Mouse (Mus musculus) ES-E14 (cell line): ENCODE results near the gene Ccdc69. TPM values are rescaled to one million over a fixed set of nuclear protein-coding genes. Genes with fewer than 3 reads are reported as not detected.

Experiments used
- DNase-seq: peaks from one replicate; pipeline ENCODE4 v3.0.0-alpha.2; 2013; ENCODE audit warnings: low read depth, low spot score
- H3K27ac ChIP-seq: 2 replicates; pipeline ENCODE4 v1.5.1; 2012; ENCODE audit warnings: low read depth, mild to moderate bottlenecking, low read length, moderate library complexity, mixed read lengths; ENCODE audit not compliant: poor library complexity, insufficient read depth, severe bottlenecking
- H3K36me3 ChIP-seq: 2 replicates; pipeline ENCODE4 v1.6.1; 2012; ENCODE audit warnings: mild to moderate bottlenecking, low read length, moderate library complexity, mixed read lengths; ENCODE audit not compliant: control insufficient read depth, poor library complexity, insufficient read depth, severe bottlenecking
- H3K4me1 ChIP-seq, 2 experiments: fragments of 150-350 bp in 1 of 2; sonication (generic) in 1 of 2; 2 replicates each; pipeline ENCODE4 v1.6.1; 2012; ENCODE audit warnings: low read length in 2 of 2, mild to moderate bottlenecking in 1 of 2, mixed read lengths in 1 of 2; ENCODE audit not compliant: control insufficient read depth in 2 of 2, insufficient read depth in 2 of 2, poor library complexity in 1 of 2
- H3K4me3 ChIP-seq, 2 experiments: fragments of 150-350 bp in 1 of 2; sonication (generic) in 1 of 2; 2 replicates each; pipeline ENCODE4 v1.5.1; 2012; ENCODE audit warnings: low read length in 2 of 2, low read depth in 1 of 2, mild to moderate bottlenecking in 1 of 2, mixed read lengths in 1 of 2; ENCODE audit not compliant: insufficient read depth in 1 of 2, poor library complexity in 1 of 2, severe bottlenecking in 1 of 2
- H3K9ac ChIP-seq: 2 replicates; pipeline ENCODE4 v1.6.1; 2012; ENCODE audit warnings: low read depth, mild to moderate bottlenecking, low read length, mixed read lengths; ENCODE audit not compliant: poor library complexity, insufficient read depth, severe bottlenecking
- H3K9me3 ChIP-seq: fragments of 150-350 bp; sonication (generic); 2 replicates; pipeline ENCODE4 v1.6.1; 2012; ENCODE audit warnings: low read depth, mild to moderate bottlenecking, low read length; ENCODE audit not compliant: control insufficient read depth, insufficient read depth
- CHD2 ChIP-seq: IDR thresholded peaks from 2 replicates; pipeline ENCODE4 v1.6.1; 2014; ENCODE audit warnings: mild to moderate bottlenecking, low read depth, low read length, inconsistent platforms
- HCFC1 ChIP-seq: IDR thresholded peaks from 2 replicates; pipeline ENCODE4 v1.6.1; 2012; ENCODE audit warnings: low read length, inconsistent platforms, borderline replicate concordance; ENCODE audit not compliant: insufficient read depth
- MAFK ChIP-seq: IDR thresholded peaks from 2 replicates; pipeline ENCODE4 v1.6.1; 2014; ENCODE audit warnings: mild to moderate bottlenecking, low read depth, low read length, inconsistent platforms; ENCODE audit not compliant: insufficient read depth
- ZC3H11A ChIP-seq: IDR thresholded peaks from 2 replicates; pipeline ENCODE4 v1.6.1; 2012; ENCODE audit warnings: low read depth, mild to moderate bottlenecking, inconsistent platforms, low read length, borderline replicate concordance
- ZNF384 ChIP-seq: IDR thresholded peaks from 2 replicates; pipeline ENCODE4 v1.6.1; 2012; ENCODE audit warnings: low read depth, low read length, inconsistent platforms
- in situ Hi-C, 2 experiments: fragments of 600-800 bp; cut with MboI; formaldehyde crosslinking; loops; one replicate each; pipeline ENCODE4 v1.15.1; 2025; ENCODE audit warnings: low sequenced_read_pairs in 2 of 2, inconsistent platforms in 1 of 2; ENCODE audit not compliant: unreplicated experiment in 2 of 2
- total RNA-seq: library from RNA; depleted of rRNA; stranded (reverse); fragments of 300-350 nt; gene quantifications from 2 replicates; pipeline ENCODE4 v1.2.3, GENCODE M21; 2012

Gene Ccdc69
- total RNA-seq, 1 experiment = 0.22 TPM

DNA sequence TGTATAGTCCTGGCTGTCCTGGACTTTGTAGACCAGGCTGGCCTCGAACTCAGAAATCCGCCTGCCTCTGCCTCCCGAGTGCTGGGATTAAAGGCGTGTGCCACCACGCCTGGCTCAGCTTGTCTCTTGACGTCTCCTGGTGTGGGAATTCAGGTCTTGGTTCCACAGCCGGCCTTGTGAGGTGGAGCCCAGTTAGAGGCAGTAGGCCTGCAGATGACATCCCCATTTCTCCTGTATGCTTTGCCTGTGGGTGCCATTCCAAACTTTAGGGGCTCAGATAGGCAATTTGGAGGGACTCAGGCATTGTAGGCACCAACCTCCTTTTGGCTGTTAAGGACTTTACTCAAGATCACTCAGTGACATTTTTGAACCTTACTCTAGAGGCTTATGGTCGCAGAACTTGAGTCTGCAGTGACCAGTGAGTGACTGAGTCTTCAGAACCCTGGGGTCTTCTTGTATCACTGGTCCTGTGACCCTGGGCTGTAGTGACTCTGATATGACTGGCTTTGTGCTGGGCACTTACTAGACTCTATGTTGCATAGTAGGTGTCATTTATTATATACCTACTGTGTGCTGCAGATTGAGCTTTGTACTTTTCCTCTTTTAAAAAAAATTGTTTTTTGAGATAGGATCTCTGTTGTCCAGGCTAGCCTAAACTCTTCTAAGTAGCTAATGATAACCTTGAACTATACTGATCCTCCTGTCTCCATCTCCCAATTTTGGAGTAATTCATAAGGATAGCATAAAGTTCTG, 21.3 kb upstream of the Ccdc69 start:
- H3K27ac ChIP-seq = no peak overlapping the region
- H3K4me1 ChIP-seq = peaks cover 0 to 8% of the 10 kb centered on the region in 2 experiments; a peak in 2 of 4 replicates
- DNase-seq = no peak
- H3K36me3 ChIP-seq = no peaks in the 10 kb centered on the region; the same call in 1 of the 2 replicates
- H3K9ac ChIP-seq = no peak overlapping the region
- in situ Hi-C loops = no loop called here
- H3K4me3 ChIP-seq = peak overlapping the region in 1 of 2 experiments; percentile 96; a peak in 1 of 4 replicates
- TF ChIP-seq ZNF384 (no peak), ZC3H11A (no peak), HCFC1 (no peak), MAFK (no peak), CHD2 (no peak)
- H3K9me3 ChIP-seq = no peaks in the 10 kb centered on the region

DNA sequence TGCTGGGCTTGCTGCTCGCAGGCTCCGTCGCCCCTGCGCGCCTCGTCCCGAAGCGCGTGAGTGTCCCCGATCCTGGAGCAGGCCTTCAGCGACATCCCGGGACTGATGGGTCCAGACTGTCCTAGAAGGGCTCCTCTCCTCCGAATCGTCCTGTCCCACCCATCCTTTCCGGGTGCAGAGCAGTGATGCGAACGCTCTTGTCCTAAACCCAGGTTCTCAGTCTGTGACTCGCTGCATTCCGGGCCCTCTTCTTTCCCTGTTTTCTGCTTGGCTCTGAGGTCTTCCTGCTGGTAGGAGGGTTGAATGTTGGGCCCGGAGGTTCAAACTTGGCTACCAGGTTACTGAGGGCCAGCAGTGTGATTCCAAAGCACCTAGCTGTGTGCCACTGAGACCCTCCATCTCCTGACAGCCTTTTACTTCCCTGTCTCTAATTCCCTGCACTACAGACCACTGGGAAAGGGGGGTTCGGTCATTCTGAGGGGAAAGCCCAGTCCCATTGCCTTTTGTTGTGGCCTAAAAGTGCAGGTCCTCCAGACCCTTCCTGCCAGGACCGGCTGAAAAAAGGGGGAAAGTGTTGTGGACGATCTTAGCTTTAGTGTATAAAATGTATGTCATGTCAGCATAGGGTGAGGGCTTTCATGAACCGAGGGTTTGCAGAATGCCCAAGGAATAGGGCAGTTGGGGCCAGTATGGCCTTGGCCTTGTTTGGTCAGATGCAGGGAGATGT, 20.4 kb upstream of the Ccdc69 start:
- H3K4me1 ChIP-seq = peaks cover 0 to 8% of the 10 kb centered on the region in 2 experiments; a peak in 2 of 4 replicates
- no peak for TF ChIP-seq ZNF384
- TF ChIP-seq HCFC1 = 0 out of 2 replicates have a peak, but pooled peaks have one; percentile 16
- no peak for DNase-seq

GRCm38 (mm10) chr11:55097463-55098188, 19.7 kb upstream of the Ccdc69 start, which contains the start of gene Gm2a:
Gene Gm2a, plus strand, starts transcription at chr11:55098115.
- peaks cover 0 to 8% of the 10 kb centered on the region in 2 experiments; a peak in 2 of 4 replicates for H3K4me1 ChIP-seq
- no peaks in the 10 kb centered on the region; the same call in 1 of the 2 replicates for H3K36me3 ChIP-seq
- peak; percentile 98 for DNase-seq
- H3K9ac ChIP-seq = peak within 1 kb of the TSS; percentile 86
- H3K4me3 ChIP-seq = peak within 1 kb of the TSS; percentile 85 to 96
- in situ Hi-C loops = no loop called here
- H3K9me3 ChIP-seq = no peaks in the 10 kb centered on the region
- TF ChIP-seq HCFC1 (no peak), ZNF384 (peak; percentile 99), CHD2 (no peak), MAFK (0 out of 2 replicates have a peak, but pooled peaks have one; percentile 9), ZC3H11A (no peak)
- H3K27ac ChIP-seq = peak within 1 kb of the TSS; percentile 63

More for the DNA sequence above, 20.4 kb upstream of the Ccdc69 start:
- H3K4me3 ChIP-seq = peak overlapping the region; percentile 85 to 96
- no peaks in the 10 kb centered on the region for H3K9me3 ChIP-seq
- in situ Hi-C loops = no loop called here
- H3K36me3 ChIP-seq = no peaks in the 10 kb centered on the region; the same call in 1 of the 2 replicates
- H3K27ac ChIP-seq = no peak overlapping the region
- H3K9ac ChIP-seq = peak overlapping the region; percentile 86

GRCm38 (mm10) chr11:55096731-55097462, 19.0 kb upstream of the Ccdc69 start:
- in situ Hi-C loops = no loop called here
- Histone ChIP-seq H3K9ac (peak overlapping the region; percentile 41; the same call in 1 of the 2 replicates), H3K27ac (peak overlapping the region; percentile 63)

More at GRCm38 (mm10) chr11:55096731-55097462, 19.0 kb upstream of the Ccdc69 start:
- Histone ChIP-seq H3K9me3 (no peaks in the 10 kb centered on the region), H3K36me3 (no peaks in the 10 kb centered on the region; the same call in 1 of the 2 replicates), H3K4me1 (peaks cover 0 to 8% of the 10 kb centered on the region in 2 experiments; a peak in 2 of 4 replicates), H3K4me3 (peak overlapping the region; percentile 47 to 71)
- no peak for TF ChIP-seq HCFC1
- TF ChIP-seq MAFK = peak; percentile 0; the same call in 1 of the 2 replicates
- no peak for DNase-seq
